Mouse (Mus musculus) midbrain, embryonic 11.5 days (tissue): Measurements from ENCODE around the gene Eps15l1. TPM values are rescaled to one million over a fixed set of nuclear protein-coding genes. Genes with fewer than 3 reads are reported as not detected.

Experiments used
- ATAC-seq: fragments of 200-750 bp; cut with Nextera tagmentation; 2 replicates; pipeline ENCODE4 v1.8.0; 2017; ENCODE audit warnings: moderate TSS enrichment, moderate library complexity; ENCODE audit not compliant: low FRiP score
- DNase-seq: peaks from one replicate; pipeline ENCODE4 v3.0.0; 2015; ENCODE audit warnings: low spot score; ENCODE audit errors: missing footprints
- H3K27ac ChIP-seq: fragments of 300-500 bp; sonication (generic); 2 replicates; pipeline ENCODE4 v1.5.1; 2014; ENCODE audit warnings: low read depth, low read length
- H3K27me3 ChIP-seq: fragments of 300-500 bp; sonication (generic); 2 replicates; pipeline ENCODE4 v1.6.1; 2014; ENCODE audit warnings: mild to moderate bottlenecking, low read length, moderate library complexity, mixed read lengths; ENCODE audit not compliant: control insufficient read depth, insufficient read depth
- H3K36me3 ChIP-seq: fragments of 300-500 bp; sonication (generic); 2 replicates; pipeline ENCODE4 v1.6.1; 2014; ENCODE audit warnings: mild to moderate bottlenecking, low read length, moderate library complexity, mixed read lengths; ENCODE audit not compliant: control insufficient read depth, insufficient read depth
- H3K4me1 ChIP-seq: fragments of 300-500 bp; sonication (generic); 2 replicates; pipeline ENCODE4 v1.6.1; 2014; ENCODE audit warnings: low read length; ENCODE audit not compliant: control insufficient read depth, insufficient read depth
- H3K4me2 ChIP-seq: fragments of 300-500 bp; sonication (generic); 2 replicates; pipeline ENCODE4 v1.6.1; 2014; ENCODE audit warnings: mild to moderate bottlenecking, moderate library complexity
- H3K4me3 ChIP-seq: fragments of 300-500 bp; sonication (generic); 2 replicates; pipeline ENCODE4 v1.5.1; 2014; ENCODE audit warnings: low read depth, low read length
- H3K9ac ChIP-seq: fragments of 300-500 bp; sonication (generic); 2 replicates; pipeline ENCODE4 v1.6.1; 2014; ENCODE audit warnings: low read length
- H3K9me3 ChIP-seq: fragments of 300-500 bp; sonication (generic); 2 replicates; pipeline ENCODE4 v1.6.1; 2016; ENCODE audit warnings: low read length; ENCODE audit not compliant: control insufficient read depth
- WGBS: fragments of 180-500 bp; shearing (Covaris S2); extraction: QIAGEN DNeasy Blood & Tissue Kit; methylation state at CpG from one replicate; pipeline ENCODE4 v1.1.7; 2014; 5-methylcytosine and 5-hydroxymethylcytosine counted together
- microRNA-seq: library from miRNA; unstranded; fragments of <30 nt; microRNA quantifications from one replicate; pipeline ENCODE4, GENCODE M21; 2017
- polyA plus RNA-seq: library from polyadenylated mRNA; unstranded; fragments of >200 nt; fragmentation: Nextera tagmentation; extraction: Ambion mirVana; gene quantifications from 2 replicates; pipeline ENCODE4 v1.2.1, GENCODE M21; 2014

Eps15l1 gene
- polyA plus RNA-seq, 1 experiment from 2014 or later: 71.3 TPM

DNA sequence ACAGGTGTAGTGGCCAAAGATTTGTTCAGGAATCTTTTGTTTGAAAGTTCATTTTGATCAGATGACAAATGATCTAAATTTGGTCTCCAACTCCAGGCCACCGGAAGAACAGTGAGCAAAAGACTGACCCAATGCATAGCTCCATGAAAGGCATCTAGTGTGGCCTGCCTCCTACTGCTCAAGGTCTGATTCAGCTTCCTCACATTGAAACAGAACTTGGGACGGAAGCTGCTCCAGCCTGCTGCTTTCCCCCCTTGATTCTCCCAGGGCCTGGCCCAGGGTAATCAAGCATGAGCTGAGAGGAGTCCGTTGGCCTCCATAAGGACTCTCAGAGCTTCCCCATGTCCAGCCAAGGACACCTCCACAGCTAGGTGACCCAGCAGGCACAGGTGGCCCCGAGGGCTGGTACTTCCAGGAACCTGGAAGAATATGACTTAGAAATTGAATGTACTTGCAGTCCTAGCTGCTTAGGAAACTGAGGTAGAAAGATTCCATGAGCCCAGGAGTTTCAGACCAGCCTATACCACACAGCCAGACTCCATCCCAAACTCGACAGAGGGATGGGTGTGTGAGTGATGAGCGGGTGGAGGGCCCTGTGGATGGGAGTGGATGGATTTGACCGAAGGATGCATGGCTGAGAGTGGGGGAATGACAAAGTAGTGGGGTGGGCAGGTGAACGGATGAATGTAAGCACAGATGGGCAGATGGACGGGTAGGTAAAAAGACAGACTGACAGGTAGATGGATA is 120.4 kb downstream of the Eps15l1 start:
- Histone ChIP-seq H3K36me3 (no peaks in the 10 kb centered on the region), H3K9ac (no peak overlapping the region), H3K4me2 (no peak overlapping the region), H3K9me3 (no peaks in the 10 kb centered on the region), H3K4me3 (no peak overlapping the region), H3K27me3 (no peaks in the 10 kb centered on the region), H3K27ac (no peak overlapping the region), H3K4me1 (no peaks in the 10 kb centered on the region)
- no peak for ATAC-seq
- DNase-seq: no peak
- WGBS: 85% methylated on average over 9 of the region's 9 CpGs

- H3K4me3 ChIP-seq: no peak overlapping the region
- ATAC-seq: no peak
- no peaks in the 10 kb centered on the region for H3K36me3 ChIP-seq
- no peak for DNase-seq
- no peak overlapping the region for H3K27ac ChIP-seq
- no peaks in the 10 kb centered on the region for H3K4me1 ChIP-seq
- H3K27me3 ChIP-seq: no peaks in the 10 kb centered on the region
- no peak overlapping the region for H3K9ac ChIP-seq
- H3K9me3 ChIP-seq: no peaks in the 10 kb centered on the region
- 87% methylated on average over 1 of the region's 1 CpGs for WGBS
- H3K4me2 ChIP-seq: no peak overlapping the region
Observed at GRCm38 (mm10) chr8:72298928-72299327, 122.3 kb downstream of the Eps15l1 start.

- no peaks in the 10 kb centered on the region for H3K27me3 ChIP-seq
- no peak overlapping the region for H3K27ac ChIP-seq
- ATAC-seq (no peak), DNase-seq (no peak)
- 86% methylated on average over 8 of the region's 8 CpGs for WGBS
- H3K9me3 ChIP-seq: no peaks in the 10 kb centered on the region
- no peak overlapping the region for H3K4me3 ChIP-seq
- H3K36me3 ChIP-seq: no peaks in the 10 kb centered on the region
- H3K4me1 ChIP-seq: no peaks in the 10 kb centered on the region
- H3K4me2 ChIP-seq: no peak overlapping the region
- no peak overlapping the region for H3K9ac ChIP-seq
Observed at GRCm38 (mm10) chr8:72296561-72296960, 124.7 kb downstream of the Eps15l1 start.

GRCm38 (mm10) chr8:72295679-72296078 is 125.6 kb downstream of the Eps15l1 start:
- no peak for DNase-seq
- H3K9ac ChIP-seq: no peak overlapping the region
- no peaks in the 10 kb centered on the region for H3K4me1 ChIP-seq
- H3K36me3 ChIP-seq: no peaks in the 10 kb centered on the region
- ATAC-seq: no peak
- no peak overlapping the region for H3K4me3 ChIP-seq
- H3K9me3 ChIP-seq: no peaks in the 10 kb centered on the region
- no peak overlapping the region for H3K27ac ChIP-seq
- no peak overlapping the region for H3K4me2 ChIP-seq
- H3K27me3 ChIP-seq: no peaks in the 10 kb centered on the region
- WGBS: 73% methylated on average over 8 of the region's 8 CpGs

- no peak overlapping the region for H3K4me2 ChIP-seq
- no peak overlapping the region for H3K27ac ChIP-seq
- ATAC-seq (no peak), DNase-seq (no peak)
- no peaks in the 10 kb centered on the region for H3K36me3 ChIP-seq
- H3K9ac ChIP-seq: no peak overlapping the region
- no peak overlapping the region for H3K4me3 ChIP-seq
- H3K27me3 ChIP-seq: no peaks in the 10 kb centered on the region
- no peaks in the 10 kb centered on the region for H3K9me3 ChIP-seq
- H3K4me1 ChIP-seq: no peaks in the 10 kb centered on the region
- WGBS: 75% methylated on average over 3 of the region's 3 CpGs
Observed at GRCm38 (mm10) chr8:72295125-72295524, 126.1 kb downstream of the Eps15l1 start.

GRCm38 (mm10) chr8:72293309-72293708 is 128.0 kb downstream of the Eps15l1 start:
- ATAC-seq (no peak), DNase-seq (no peak)
- Histone ChIP-seq H3K4me1 (no peaks in the 10 kb centered on the region), H3K27ac (no peak overlapping the region), H3K36me3 (no peaks in the 10 kb centered on the region), H3K9me3 (no peaks in the 10 kb centered on the region), H3K4me2 (no peak overlapping the region), H3K4me3 (no peak overlapping the region), H3K9ac (no peak overlapping the region), H3K27me3 (no peaks in the 10 kb centered on the region)

- ATAC-seq (no peak), DNase-seq (no peak)
- 87% methylated on average over 2 of the region's 2 CpGs for WGBS
- no peak overlapping the region for H3K9ac ChIP-seq
- H3K27ac ChIP-seq: no peak overlapping the region
- no peaks in the 10 kb centered on the region for H3K4me1 ChIP-seq
- H3K4me3 ChIP-seq: no peak overlapping the region
- H3K4me2 ChIP-seq: no peak overlapping the region
- no peaks in the 10 kb centered on the region for H3K27me3 ChIP-seq
- H3K9me3 ChIP-seq: no peaks in the 10 kb centered on the region
- H3K36me3 ChIP-seq: no peaks in the 10 kb centered on the region
Observed at GRCm38 (mm10) chr8:72291104-72291503, 130.2 kb downstream of the Eps15l1 start.

Small RNA genes lying within 50 kb of the gene (microRNA-seq; reads per million reads assigned to microRNA genes)
- 7.6 reads per million, percentile 27 among the genes with 10 or more reads in this experiment for gene Mir7068

Other genes with a start within 250 kb of the Eps15l1 start
- gene Hsh2d, start 231.8 kb downstream of the Eps15l1 start, polyA plus RNA-seq: not detected in 2 replicates
- gene Cib3, start 208.6 kb downstream of the Eps15l1 start, polyA plus RNA-seq: not detected in 2 replicates
- gene Gm11034, start 207.8 kb downstream of the Eps15l1 start, polyA plus RNA-seq: not detected in 2 replicates
- 73.1 and 77.8 TPM in 2 replicates for gene Fam32a, start 201.7 kb downstream of the Eps15l1 start, polyA plus RNA-seq
- 170 and 173 TPM in 2 replicates for gene Ap1m1, start 181.4 kb downstream of the Eps15l1 start, polyA plus RNA-seq
- 39.3 and 42.3 TPM in 2 replicates for gene Gm10282, start 116.2 kb downstream of the Eps15l1 start, polyA plus RNA-seq
- 5.0 and 6.5 TPM in 2 replicates for gene Klf2, start 102.4 kb downstream of the Eps15l1 start, polyA plus RNA-seq
- 0.71 and 0.76 TPM in 2 replicates for gene Calr3, start 22.4 kb upstream of the Eps15l1 start, polyA plus RNA-seq
- 11.6 and 13.5 TPM in 2 replicates for gene 1700030K09Rik, start 22.4 kb upstream of the Eps15l1 start, polyA plus RNA-seq
- 57.7 and 62.6 TPM in 2 replicates for gene Cherp, start 53.8 kb upstream of the Eps15l1 start, polyA plus RNA-seq
- gene Slc35e1, start 71.2 kb upstream of the Eps15l1 start, polyA plus RNA-seq: 10.9 and 13.4 TPM in 2 replicates
- 11.0 and 13.6 TPM in 2 replicates for gene Med26, start 126.8 kb upstream of the Eps15l1 start, polyA plus RNA-seq
- gene Smim7, start 149.6 kb upstream of the Eps15l1 start, polyA plus RNA-seq: 117 and 121 TPM in 2 replicates
- gene Tmem38a, start 150.6 kb upstream of the Eps15l1 start, polyA plus RNA-seq: 9.1 and 11.4 TPM in 2 replicates
- 0.03 and 0.07 TPM in 2 replicates for gene Nwd1, start 225.3 kb upstream of the Eps15l1 start, polyA plus RNA-seq